Mouse (Mus musculus) left cerebral cortex, postnatal 10 days (tissue): Measurements from ENCODE around the gene Dgkb. TPM values are rescaled to one million over a fixed set of nuclear protein-coding genes. Genes with fewer than 3 reads are reported as not detected.

ENCODE experiments used
- DNase-seq, 2 experiments: peaks; one replicate each; pipeline ENCODE4 v3.0.0; 2021 to 2022; ENCODE audit warnings: low spot score in 2 of 2, mixed read lengths in 1 of 2; ENCODE audit errors: extremely low spot score in 1 of 2
- intact Hi-C: fragments of 180-260 bp; cut with DNase I; formaldehyde crosslinking; loops from one replicate; pipeline ENCODE4 v1.15.1; 2025
- total RNA-seq, 2 experiments: library from RNA; stranded (reverse); gene quantifications; 2 replicates each; pipeline ENCODE4 v1.2.3; 2021

Gene Dgkb
- 10 to 100 TPM; 52.7 to 58.3 TPM for total RNA-seq

DNA sequence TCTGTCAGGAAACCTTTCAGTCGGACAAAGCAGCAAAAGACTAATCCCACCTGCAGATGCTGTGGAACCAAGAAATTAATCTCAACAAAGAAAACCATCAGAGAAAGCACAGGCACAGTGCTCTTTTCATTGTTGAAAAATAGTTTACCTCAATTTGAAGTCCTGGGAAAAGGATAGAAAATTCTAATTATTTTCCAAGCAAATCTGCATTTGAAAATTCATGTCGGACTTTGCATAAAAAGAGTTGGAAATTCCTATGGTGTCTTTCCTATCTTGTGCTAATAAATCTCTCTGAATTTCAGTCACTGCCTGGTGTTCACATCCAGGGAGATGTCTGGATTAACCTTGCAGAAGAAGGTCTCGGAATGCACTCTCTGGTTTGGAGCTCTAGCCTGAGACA lies at the start of gene Dgkb:
TSS of gene Dgkb (plus strand) at position 301 of the 400 bp plus-strand sequence.
- DNase-seq = no peak
- intact Hi-C loops = no loop called here

DNA sequence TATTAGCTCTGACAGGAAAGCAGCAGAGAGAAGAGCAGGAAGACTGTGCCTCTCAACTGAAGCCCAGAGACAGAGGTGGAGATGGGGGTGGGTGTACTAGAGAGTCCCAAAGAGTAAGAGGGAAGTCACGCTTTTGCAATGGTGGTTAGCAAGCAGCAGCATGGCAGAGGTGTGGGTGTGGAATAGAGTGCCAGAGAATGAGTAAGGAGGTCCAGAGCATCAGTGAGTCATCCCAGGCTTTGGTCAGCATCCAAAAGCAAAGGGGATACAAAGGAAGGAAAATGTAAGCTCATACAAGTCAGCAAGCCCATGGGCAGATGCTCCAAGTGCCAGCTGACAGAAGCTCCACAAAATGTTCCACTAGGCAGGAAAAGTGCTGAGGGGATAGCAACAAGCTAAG lies 47.7 kb upstream of the Dgkb start:
- peak in 1 of 2 experiments; percentile 16 for DNase-seq
- intact Hi-C loops = loop anchor here (10.0 kb wide), 1 partner anchor 345 kb away; no protein-coding TSS in a partner anchor

- intact Hi-C loops = loop anchor here (10.0 kb wide), 1 partner anchor 341 kb away; no protein-coding TSS in a partner anchor
- DNase-seq = peak; percentile 44 to 49
Observed at GRCm38 (mm10) chr12:37773681-37774357, 43.7 kb upstream of the Dgkb start.

- intact Hi-C loops = loop anchor here (10.0 kb wide), 1 partner anchor 340 kb away; no protein-coding TSS in a partner anchor
- DNase-seq = no peak
Observed at GRCm38 (mm10) chr12:37774591-37774990, 42.9 kb upstream of the Dgkb start.

DNA sequence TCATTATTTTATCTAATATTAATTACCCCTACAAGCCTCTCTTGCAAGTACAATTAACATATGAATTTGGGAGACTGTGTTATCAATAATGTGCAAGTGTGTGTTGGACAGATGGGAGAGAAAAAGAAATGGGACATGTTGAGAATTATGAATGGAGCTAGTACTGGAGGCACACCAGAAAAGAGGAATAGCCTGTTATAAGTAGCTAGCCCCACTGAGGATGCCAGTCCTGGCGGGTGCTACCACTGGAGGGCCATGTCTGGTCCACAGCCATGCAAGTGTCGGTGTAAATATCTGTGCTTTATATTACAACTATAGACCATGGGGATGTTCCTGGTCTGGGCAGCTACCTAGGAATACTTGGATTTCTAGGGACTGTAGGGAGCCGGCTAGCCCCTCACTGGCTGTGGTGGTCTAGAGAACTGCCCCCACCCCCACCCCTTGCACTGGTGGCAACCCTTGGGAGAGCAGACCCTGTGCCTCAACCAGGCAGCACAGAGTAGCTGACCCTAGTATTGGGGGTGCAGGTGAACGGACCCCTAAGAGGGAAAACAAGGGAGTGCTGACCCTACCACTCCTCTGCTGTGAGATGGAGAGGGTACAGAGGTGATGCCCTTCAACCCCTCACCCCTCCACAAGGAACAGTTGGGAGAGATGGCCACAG lies 21.1 kb upstream of the Dgkb start:
- intact Hi-C loops = no loop called here
- peak in 1 of 2 experiments; percentile 8 for DNase-seq

DNA sequence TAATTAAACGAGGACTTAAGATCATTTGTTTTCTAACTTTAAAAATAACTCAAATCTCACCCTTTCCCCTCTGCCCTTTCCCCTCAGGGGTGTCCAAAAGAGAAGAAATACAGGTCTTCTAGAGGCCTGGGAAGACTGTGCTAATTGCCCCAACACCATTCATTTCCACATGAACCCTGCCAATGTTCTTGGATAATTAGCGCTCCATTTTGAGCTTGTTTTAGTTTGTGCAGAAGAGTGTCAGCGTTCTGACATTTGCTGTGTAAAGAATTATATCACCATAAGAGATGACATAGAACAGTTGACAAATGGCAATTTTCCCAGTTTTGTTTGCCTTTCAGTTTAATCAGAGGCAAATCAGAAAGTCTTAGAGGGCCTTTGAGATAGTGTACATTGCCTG lies 3.4 kb upstream of the Dgkb start:
- no peak for DNase-seq
- intact Hi-C loops = no loop called here

- no peak for DNase-seq
- intact Hi-C loops = no loop called here
Observed at GRCm38 (mm10) chr12:37821052-37821810, 3.7 kb downstream of the Dgkb start.

- intact Hi-C loops = loop anchor here (10.0 kb wide), 1 partner anchor 234 kb away; no protein-coding TSS in a partner anchor
- peak; percentile 44 to 51 for DNase-seq
Observed at GRCm38 (mm10) chr12:37880042-37881017, 62.8 kb downstream of the Dgkb start.

DNA sequence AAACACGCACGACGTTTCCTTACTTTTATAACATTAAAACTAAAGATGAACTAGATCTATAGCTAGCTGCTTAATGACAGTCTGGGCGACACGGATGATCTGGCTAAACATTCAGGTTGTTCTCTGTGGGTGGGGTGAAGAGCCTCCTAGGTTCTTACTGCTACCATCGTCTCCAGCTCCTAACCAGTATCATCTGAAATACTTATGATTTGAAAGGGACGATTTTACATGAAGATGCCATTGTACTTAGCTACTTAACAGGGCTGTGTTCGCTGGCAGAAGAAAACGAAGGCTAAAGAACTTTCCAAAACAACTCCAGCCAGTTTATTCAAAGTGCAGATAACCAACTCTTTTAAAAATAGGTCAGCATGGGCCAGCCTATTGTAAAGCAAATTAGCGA lies 63.9 kb downstream of the Dgkb start:
- DNase-seq = no peak
- intact Hi-C loops = loop anchor here (10.0 kb wide), 1 partner anchor 233 kb away; no protein-coding TSS in a partner anchor

GRCm38 (mm10) chr12:37882796-37883195 lies 65.3 kb downstream of the Dgkb start:
- intact Hi-C loops = loop anchor here (10.0 kb wide), 1 partner anchor 232 kb away; no protein-coding TSS in a partner anchor
- DNase-seq = no peak

DNA sequence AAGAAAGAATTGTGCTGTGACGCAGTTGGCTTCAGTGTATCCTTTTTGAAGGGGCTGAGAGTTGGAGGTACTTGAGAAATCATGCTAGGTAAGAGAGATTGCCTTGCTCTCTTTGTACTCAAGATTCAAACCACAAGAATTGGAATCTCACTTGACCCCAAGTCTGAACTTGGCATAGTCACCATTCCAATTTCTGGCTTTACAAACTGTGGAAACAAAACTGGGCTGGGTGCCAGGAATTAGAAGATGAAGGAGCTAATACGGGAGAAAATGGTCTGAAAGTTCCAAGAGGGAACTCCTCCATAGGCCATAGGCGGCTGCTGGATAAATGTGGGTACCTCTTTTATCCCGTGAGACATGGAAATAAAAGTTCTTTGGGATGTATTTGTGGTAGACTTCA lies 66.3 kb downstream of the Dgkb start:
- intact Hi-C loops = loop anchor here (10.0 kb wide), 1 partner anchor 231 kb away; no protein-coding TSS in a partner anchor
- no peak for DNase-seq

GRCm38 (mm10) chr12:37888591-37888990 lies 71.1 kb downstream of the Dgkb start:
- DNase-seq = no peak
- intact Hi-C loops = loop anchor here (10.0 kb wide), 1 partner anchor 226 kb away; no protein-coding TSS in a partner anchor

GRCm38 (mm10) chr12:37889431-37889830 lies 71.9 kb downstream of the Dgkb start:
- DNase-seq = no peak
- intact Hi-C loops = loop anchor here (10.0 kb wide), 1 partner anchor 225 kb away; no protein-coding TSS in a partner anchor

DNA sequence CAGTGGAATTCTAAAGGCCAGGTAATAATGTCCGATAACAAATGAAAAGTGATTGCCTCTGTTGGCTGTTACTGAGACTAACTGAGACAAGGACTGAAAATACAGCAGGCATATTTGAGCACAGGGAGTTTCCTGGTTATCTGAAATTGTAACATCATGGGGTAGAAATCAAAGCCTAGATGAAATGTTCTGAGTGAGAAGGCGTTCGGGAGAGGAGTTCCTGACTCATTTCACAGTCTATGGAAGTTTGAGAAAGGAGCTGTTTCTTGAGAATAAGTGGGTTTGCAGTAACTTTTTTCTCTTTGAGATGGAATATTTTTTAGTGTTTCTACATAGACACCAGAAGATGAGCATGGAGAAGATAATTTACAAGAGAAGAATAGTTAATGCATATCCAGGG lies 73.8 kb downstream of the Dgkb start:
- DNase-seq = no peak
- intact Hi-C loops = no loop called here

GRCm38 (mm10) chr12:37942163-37942562 lies 124.6 kb downstream of the Dgkb start:
- intact Hi-C loops = no loop called here
- DNase-seq = no peak

DNA sequence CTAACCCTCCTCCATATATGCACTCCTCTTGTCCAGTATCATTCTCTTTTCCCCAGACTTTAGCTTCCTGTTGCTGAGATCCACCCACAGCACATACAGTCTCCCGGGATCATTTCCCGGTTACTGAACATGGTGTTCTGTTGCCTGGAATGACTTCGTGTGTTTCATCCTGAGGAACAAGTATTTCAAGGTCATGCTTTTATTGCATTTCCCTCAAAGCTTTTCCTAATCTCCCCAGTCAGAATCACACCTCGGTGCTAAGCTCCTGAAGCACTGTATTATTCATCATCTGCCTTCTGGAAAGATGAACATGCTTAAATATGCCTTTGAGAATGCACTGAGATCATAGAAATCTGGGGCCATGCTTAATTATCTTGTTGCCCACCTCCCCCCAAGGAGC lies 138.7 kb downstream of the Dgkb start:
- no peak for DNase-seq
- intact Hi-C loops = no loop called here

DNA sequence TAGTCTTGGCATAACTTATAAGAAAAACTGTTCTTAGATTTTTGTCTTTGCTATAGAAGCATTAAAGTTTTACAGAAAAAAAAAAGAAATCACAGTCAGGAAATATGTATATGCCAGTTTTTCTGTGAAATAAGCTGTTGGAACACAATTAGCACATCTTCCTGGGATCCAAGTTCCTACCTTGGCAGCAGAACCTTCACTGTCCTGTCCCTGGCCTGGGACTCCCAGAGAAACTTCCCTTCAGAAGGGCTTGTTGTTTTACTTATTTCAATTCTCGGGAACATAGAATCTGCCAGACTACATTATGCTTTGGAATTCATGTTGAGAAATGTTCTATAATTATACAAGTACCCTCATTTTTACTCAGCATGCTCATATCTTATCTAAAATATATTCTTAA lies 154.0 kb downstream of the Dgkb start:
- intact Hi-C loops = no loop called here
- no peak for DNase-seq

GRCm38 (mm10) chr12:37978498-37979187 lies 161.1 kb downstream of the Dgkb start:
- peak in 1 of 2 experiments; percentile 12 for DNase-seq
- intact Hi-C loops = no loop called here
